14 mouse cellular contexts compared by ENCODE assay signal in genomic region chr10:50892751-50893320, GRCm38 (mm10). TPM values are rescaled to one million over a fixed set of nuclear protein-coding genes. Genes with fewer than 3 reads are reported as not detected.
DNase-seq lines count a peak whose midpoint lies in the region; ATAC-seq and TF ChIP-seq lines count a peak whose summit lies in the region.
"Had no signal": no experiment of that assay in that cellular context is flagged by ENCODE, and none has a peak within 500 bp of the region (broad histone marks: within the 10 kb centered on the region; RNA-seq: fewer than 3 reads in every experiment).

No protein-coding gene starts in this region.

- H3K4me1 ChIP-seq in heart, embryonic 12.5 days (replicated peaks), result peaks cover 21% of the 10 kb centered on the region
- H3K4me1 ChIP-seq in stomach, embryonic 15.5 days, result peaks cover 16% of the 10 kb centered on the region; the same call in 1 of the 2 replicates
- 0 out of 2 replicates have a peak, but pooled peaks cover 5% of the 10 kb centered on the region for H3K4me1 ChIP-seq in stomach, postnatal 0 days (replicated peaks; ENCODE audit: control insufficient read depth, insufficient read depth)
- 0 out of 2 replicates have a peak, but pooled peaks cover 4% of the 10 kb centered on the region for H3K4me1 ChIP-seq in kidney, postnatal 0 days (replicated peaks; ENCODE audit: insufficient read depth, low read length)
- peaks cover 14% of the 10 kb centered on the region for H3K4me1 ChIP-seq in liver, embryonic 12.5 days

- under 1% methylated on average over 15 of the region's 15 CpGs for WGBS in heart, embryonic 12.5 days
- WGBS in stomach, embryonic 15.5 days, result 5% methylated on average over 15 of the region's 15 CpGs
- 6% methylated on average over 15 of the region's 15 CpGs for WGBS in stomach, postnatal 0 days
- 3% methylated on average over 15 of the region's 15 CpGs for WGBS in kidney, postnatal 0 days
- 2% methylated on average over 15 of the region's 15 CpGs for WGBS in liver, embryonic 12.5 days (ENCODE audit: insufficient replicate concordance)

- no peaks in the 10 kb centered on the region for H3K36me3 ChIP-seq in heart, embryonic 12.5 days
- no peaks in the 10 kb centered on the region for H3K36me3 ChIP-seq in stomach, embryonic 15.5 days
- no peaks in the 10 kb centered on the region for H3K36me3 ChIP-seq in stomach, postnatal 0 days (ENCODE audit: control insufficient read depth, insufficient read depth, low read length)
- no peaks in the 10 kb centered on the region for H3K36me3 ChIP-seq in kidney, postnatal 0 days (ENCODE audit: insufficient read depth, low read length)
- H3K36me3 ChIP-seq in liver, embryonic 12.5 days, result no peaks in the 10 kb centered on the region

- peak overlapping the region; percentile 1; the same call in 1 of the 2 replicates for H3K4me2 ChIP-seq in heart, embryonic 12.5 days
- peak overlapping the region; percentile 23; the same call in 1 of the 2 replicates for H3K4me2 ChIP-seq in stomach, embryonic 15.5 days
- H3K4me2 ChIP-seq in stomach, postnatal 0 days (replicated peaks; ENCODE audit: low read depth), result no peak overlapping the region
- H3K4me2 ChIP-seq in kidney, postnatal 0 days (ENCODE audit: low read length), result peak overlapping the region; percentile 68
- H3K4me2 ChIP-seq in liver, embryonic 12.5 days, result no peak overlapping the region

- intact Hi-C loops in heart, postnatal 10 days (cut with DNase I), result loop anchor here (10.0 kb wide), 1 partner anchor 512 kb away; no protein-coding TSS in a partner anchor

- no peak overlapping the region for H3K4me3 ChIP-seq in heart, embryonic 12.5 days
- H3K4me3 ChIP-seq in stomach, embryonic 15.5 days (replicated peaks), result peak overlapping the region; percentile 2
- H3K4me3 ChIP-seq in stomach, postnatal 0 days (ENCODE audit: low read depth, low read length), result no peak overlapping the region
- peak overlapping the region; percentile 53 for H3K4me3 ChIP-seq in kidney, postnatal 0 days (replicated peaks; ENCODE audit: low read depth, low read length)
- no peak overlapping the region for H3K4me3 ChIP-seq in liver, embryonic 12.5 days

- TF ChIP-seq CTCF in stomach, postnatal 0 days (IDR thresholded peaks at IDR 0.05; ENCODE audit: low read depth), result no peak
- TF ChIP-seq CTCF in kidney, postnatal 0 days (IDR thresholded peaks at IDR 0.05; ENCODE audit: low read depth), result no peak

- H3K27me3 ChIP-seq in heart, embryonic 12.5 days (replicated peaks), result peaks cover 77% of the 10 kb centered on the region
- H3K27me3 ChIP-seq in stomach, embryonic 15.5 days (replicated peaks), result peaks cover 69% of the 10 kb centered on the region
- H3K27me3 ChIP-seq in stomach, postnatal 0 days (ENCODE audit: control insufficient read depth, insufficient read depth, low read length), result peaks cover 35% of the 10 kb centered on the region
- H3K27me3 ChIP-seq in kidney, postnatal 0 days (ENCODE audit: insufficient read depth, low read length), result peaks cover 54% of the 10 kb centered on the region
- H3K27me3 ChIP-seq in liver, embryonic 12.5 days (replicated peaks), result peaks cover 92% of the 10 kb centered on the region

- H3K9me3 ChIP-seq in heart, embryonic 12.5 days (replicated peaks), result no peaks in the 10 kb centered on the region
- no peaks in the 10 kb centered on the region for H3K9me3 ChIP-seq in stomach, embryonic 15.5 days
- no peaks in the 10 kb centered on the region for H3K9me3 ChIP-seq in stomach, postnatal 0 days (ENCODE audit: control insufficient read depth, low read length)
- no peaks in the 10 kb centered on the region for H3K9me3 ChIP-seq in kidney, postnatal 0 days (replicated peaks; ENCODE audit: low read length)
- no peaks in the 10 kb centered on the region for H3K9me3 ChIP-seq in liver, embryonic 12.5 days (replicated peaks)

- DNase-seq in heart, postnatal 10 days, result no peak
- no peak for DNase-seq in stomach, postnatal 0 days (ENCODE audit: low spot score)
- peak; percentile 47 for DNase-seq in kidney, postnatal 0 days (ENCODE audit: low spot score)
- no peak for DNase-seq in T-cell, adult 2 months (ENCODE audit: low spot score)
- DNase-seq in right cerebral cortex, postnatal 4 days, result no peak
- DNase-seq: adrenal gland, postnatal 14 days; thymus, postnatal 25 days had no signal

- no peak overlapping the region for H3K27ac ChIP-seq in heart, embryonic 12.5 days (ENCODE audit: poor library complexity, severe bottlenecking)
- no peak overlapping the region for H3K27ac ChIP-seq in stomach, embryonic 15.5 days
- no peak overlapping the region for H3K27ac ChIP-seq in stomach, postnatal 0 days (replicated peaks)
- no peak overlapping the region for H3K27ac ChIP-seq in kidney, postnatal 0 days
- no peak overlapping the region for H3K27ac ChIP-seq in liver, embryonic 12.5 days

- no peak for ATAC-seq in heart, embryonic 12.5 days (ENCODE audit: insufficient number of reproducible peaks, low FRiP score)
- no peak for ATAC-seq in stomach, embryonic 15.5 days (ENCODE audit: insufficient read depth, low FRiP score, low read depth)
- no peak for ATAC-seq in stomach, postnatal 0 days (ENCODE audit: low FRiP score, low TSS enrichment)
- no peak for ATAC-seq in kidney, postnatal 0 days (replicated peaks; ENCODE audit: low FRiP score, low read depth)
- ATAC-seq in liver, embryonic 12.5 days, result no peak
- ATAC-seq: intestine, postnatal 0 days had no signal

- H3K9ac ChIP-seq in heart, embryonic 12.5 days, result no peak overlapping the region
- no peak overlapping the region for H3K9ac ChIP-seq in stomach, embryonic 15.5 days
- H3K9ac ChIP-seq in stomach, postnatal 0 days (ENCODE audit: low read length), result no peak overlapping the region
- H3K9ac ChIP-seq in kidney, postnatal 0 days (ENCODE audit: low read depth, low read length), result no peak overlapping the region
- H3K9ac ChIP-seq in liver, embryonic 12.5 days, result no peak overlapping the region

- TF ChIP-seq EP300 in stomach, postnatal 0 days (optimal IDR thresholded peaks at IDR 0.05), result no peak

RNA-seq across cellular contexts. Expression of gene Sim1, which starts 1.7 kb away (rescaled TPM):
- polyA plus RNA-seq in heart, embryonic 12.5 days (2016; fragmentation: Nextera tagmentation; extraction: Ambion mirVana), result not detected in 2 replicates
- not detected for total RNA-seq in heart, postnatal 10 days (2021)
- 0.23 and 0.61 TPM in 2 replicates for polyA plus RNA-seq in stomach, embryonic 15.5 days (2015; fragmentation: Nextera tagmentation; extraction: Ambion mirVana)
- polyA plus RNA-seq in stomach, postnatal 0 days (2015; fragmentation: Nextera tagmentation; extraction: Ambion mirVana), result not detected in 2 replicates
- 9.5 TPM in 2 replicates for polyA plus RNA-seq in kidney, postnatal 0 days (2015; fragmentation: Nextera tagmentation; extraction: Ambion mirVana)
- 0.02 TPM in 1 of 2 replicates, not detected in the other for polyA plus RNA-seq in liver, embryonic 12.5 days (2016; fragmentation: Nextera tagmentation; extraction: Ambion mirVana)
- total RNA-seq: adrenal gland, postnatal 14 days had no signal
- polyA plus RNA-seq: C2C12; heart, postnatal 0 days; intestine, postnatal 0 days; liver, embryonic 16.5 days had no signal

Comparison
In these comparisons a context has a peak if more than half of its experiments do, and no peak if none do; other contexts are left out.
1. H3K4me2 ChIP-seq: peak in heart, embryonic 12.5 days (single experiment), stomach, embryonic 15.5 days (single experiment) and kidney, postnatal 0 days (single experiment); none in stomach, postnatal 0 days (single experiment) and liver, embryonic 12.5 days (single experiment).
2. H3K4me3 ChIP-seq: peak in stomach, embryonic 15.5 days (single experiment) and kidney, postnatal 0 days (single experiment); none in heart, embryonic 12.5 days (single experiment), stomach, postnatal 0 days (single experiment) and liver, embryonic 12.5 days (single experiment).